Mouse (Mus musculus): ENCODE measurements around the gene Lrriq4. TPM values are rescaled to one million over a fixed set of nuclear protein-coding genes. Genes with fewer than 3 reads are reported as not detected.

Gene Lrriq4
- not detected in 2 replicates for polyA plus RNA-seq (2012; rRNA removed; ENCODE audit: low replicate concordance)

GRCm38 (mm10) chr3:30644207-30644606, at the start of gene Lrriq4:
Gene Lrriq4 (plus strand): TSS chr3:30644507.

DNA sequence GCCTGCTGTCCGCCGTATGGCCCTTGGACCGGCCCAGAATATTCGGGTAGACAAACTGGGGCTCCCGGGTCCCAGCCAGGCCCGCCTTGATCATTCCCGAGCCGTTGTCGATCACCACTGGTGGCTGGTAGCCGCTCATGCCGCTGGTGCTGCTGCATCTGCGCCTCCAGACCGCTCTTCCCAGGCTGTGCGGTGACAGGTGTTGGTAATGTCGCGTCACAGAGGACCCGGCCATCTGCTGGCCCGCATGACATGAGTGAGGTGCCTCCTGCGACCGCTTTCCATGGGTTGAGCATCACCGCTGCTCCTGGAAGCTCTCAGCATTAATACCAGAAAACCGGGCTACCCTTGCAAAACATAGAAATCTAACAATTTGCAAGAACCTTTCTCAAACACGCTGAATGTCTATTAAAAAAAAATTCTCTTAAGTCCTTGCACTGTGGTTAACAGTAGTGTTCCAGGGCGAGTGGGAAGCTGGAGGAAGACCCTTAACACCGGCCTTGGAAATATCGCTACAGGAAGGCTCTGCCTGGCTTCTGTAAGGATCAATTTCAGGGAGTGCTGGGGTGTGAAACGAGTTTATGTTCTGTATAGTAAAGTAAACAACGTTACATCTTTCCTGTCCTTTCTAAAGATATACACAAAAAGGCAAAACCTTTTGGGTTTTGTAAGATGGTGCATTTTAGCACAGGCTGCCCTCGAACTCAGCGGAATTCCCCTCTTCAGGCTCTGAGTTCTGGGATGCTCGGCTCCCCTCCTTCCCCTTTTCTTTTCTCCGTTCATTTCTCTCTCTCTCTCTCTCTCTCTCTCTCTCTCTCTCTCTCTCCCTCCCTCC, 44.4 kb upstream of the Lrriq4 start, which contains the start of gene Actrt3:
Gene Actrt3 (minus strand): TSS at position 229 of the 835 bp plus-strand sequence.

GRCm38 (mm10) chr3:30602065-30602739, 42.1 kb upstream of the Lrriq4 start, which contains the start of gene Mynn:
Gene Mynn (plus strand): TSS chr3:30602065.

GRCm38 (mm10) chr3:30647440-30648090, 3.3 kb downstream of the Lrriq4 start, which contains the start of gene Lrrc34:
Gene Lrrc34 (minus strand): TSS chr3:30647869.

GRCm38 (mm10) chr3:30699711-30700505, 55.6 kb downstream of the Lrriq4 start, which contains the start of gene Lrrc31:
Gene Lrrc31 (minus strand): TSS chr3:30699843.

Other genes starting within 250 kb of the Lrriq4 start
- 0.41 and 2.6 TPM in 2 replicates for gene Mecom, start 96.5 kb upstream of the Lrriq4 start, polyA plus RNA-seq (2012; rRNA removed; ENCODE audit: low replicate concordance)
- gene Actrt3, start 44.6 kb upstream of the Lrriq4 start, polyA plus RNA-seq (2012; rRNA removed; ENCODE audit: low replicate concordance) = not detected in 2 replicates
- gene Mynn, start 42.4 kb upstream of the Lrriq4 start, polyA plus RNA-seq (2012; rRNA removed; ENCODE audit: low replicate concordance) = 2.3 TPM in 2 replicates
- not detected in 2 replicates for gene Lrrc34, start 3.4 kb downstream of the Lrriq4 start, polyA plus RNA-seq (2012; rRNA removed; ENCODE audit: low replicate concordance)
- 1.3 and 4.3 TPM in 2 replicates for gene Lrrc31, start 55.3 kb downstream of the Lrriq4 start, polyA plus RNA-seq (2012; rRNA removed; ENCODE audit: low replicate concordance)
- not detected in 2 replicates for gene Samd7, start 101.8 kb downstream of the Lrriq4 start, polyA plus RNA-seq (2012; rRNA removed; ENCODE audit: low replicate concordance)
- gene Sec62, start 148.4 kb downstream of the Lrriq4 start, polyA plus RNA-seq (2012; rRNA removed; ENCODE audit: low replicate concordance) = 2.6 and 3.5 TPM in 2 replicates
- 15.5 and 39.5 TPM in 2 replicates for gene Gpr160, start 211.4 kb downstream of the Lrriq4 start, polyA plus RNA-seq (2012; rRNA removed; ENCODE audit: low replicate concordance)

Data from duodenum, adult 2 months (tissue).